Mouse (Mus musculus) c-Kit-positive CD71-positive TER-119-positive erythroid progenitor cells, embryonic 14.5 days (primary cell): ENCODE results near the gene Lilra6.
"Not testable (repeated sequence)": the region's sequence is repeated elsewhere in the genome, so short reads cannot be mapped to it uniquely, and the experiment has no call there.

ENCODE experiments used
- DNase-seq: peaks from one replicate; pipeline ENCODE4 v3.0.0-alpha.2; 2013; ENCODE audit warnings: low spot score

Lilra6 gene

DNA sequence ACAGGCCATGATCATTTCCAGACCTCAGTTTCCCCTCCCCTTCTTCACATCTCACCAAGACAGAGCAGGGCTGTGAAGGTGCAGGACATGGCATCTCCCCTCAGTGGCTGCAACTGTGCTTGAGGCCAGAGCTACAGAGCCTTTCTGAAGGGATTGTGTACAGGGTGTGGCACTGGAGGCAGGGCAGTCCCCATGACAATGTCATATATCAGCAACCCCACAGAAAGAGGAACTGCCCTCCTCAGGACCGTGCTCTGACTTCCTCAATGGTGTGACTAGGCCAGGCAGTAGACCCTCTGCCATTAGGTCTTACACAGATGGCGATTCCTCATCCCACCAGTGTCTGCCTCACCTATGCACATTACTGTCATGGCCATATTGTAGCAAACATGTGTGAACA, at the start of gene Lilra6:
TSS of gene Lilra6 (minus strand) at position 117 of the 400 bp plus-strand sequence.
- not testable (repeated sequence) for DNase-seq

GRCm38 (mm10) chr7:3962017-3962416, 46.7 kb upstream of the Lilra6 start:
- no peak for DNase-seq

DNA sequence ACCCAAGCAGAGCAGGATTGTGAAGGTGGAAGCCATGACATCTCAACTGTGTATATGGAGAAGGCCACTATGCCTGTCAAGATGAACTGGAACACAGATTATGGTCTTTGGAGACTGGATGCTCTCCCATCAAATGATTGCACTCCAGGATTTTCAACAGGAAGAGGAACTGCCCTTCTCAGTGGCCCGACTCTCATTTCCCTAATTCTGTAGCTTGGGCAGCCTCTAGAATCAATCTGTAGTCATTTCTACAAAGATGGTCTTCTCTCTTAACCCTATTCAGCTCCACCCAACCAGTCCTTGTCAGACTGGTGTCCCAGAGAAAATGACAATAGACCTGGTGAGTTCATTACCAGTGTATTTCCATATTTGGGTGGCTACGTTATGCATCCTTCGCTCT, 42.1 kb upstream of the Lilra6 start:
- DNase-seq = no peak

DNA sequence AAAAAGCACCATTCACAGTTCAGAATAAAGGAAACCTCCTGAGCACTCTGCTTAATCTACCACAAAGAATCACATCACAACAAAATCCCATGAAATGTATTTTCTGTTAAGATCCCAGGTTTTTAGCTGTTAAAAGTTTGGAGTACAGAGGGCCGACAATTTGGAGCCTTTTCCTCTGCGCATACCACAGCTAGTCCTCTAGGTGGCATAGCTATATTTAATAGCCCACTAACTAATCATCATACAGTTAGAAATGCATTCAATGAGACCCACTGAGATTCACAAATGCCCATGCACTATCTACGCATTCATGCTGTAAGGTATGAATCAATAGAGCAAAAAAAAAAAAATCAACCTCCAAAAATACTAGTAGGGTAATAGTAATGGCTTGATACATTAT, 33.9 kb upstream of the Lilra6 start:
- no peak for DNase-seq

- DNase-seq = no peak
Observed at GRCm38 (mm10) chr7:3948223-3948622, 32.9 kb upstream of the Lilra6 start.

- DNase-seq = no peak
Observed at GRCm38 (mm10) chr7:3946117-3946516, 30.8 kb upstream of the Lilra6 start.

GRCm38 (mm10) chr7:3940915-3941314, 25.6 kb upstream of the Lilra6 start:
- no peak for DNase-seq

- DNase-seq = no peak
Observed at GRCm38 (mm10) chr7:3939866-3940525, 24.7 kb upstream of the Lilra6 start.

GRCm38 (mm10) chr7:3935473-3935872, 20.2 kb upstream of the Lilra6 start:
- DNase-seq = not testable (repeated sequence)

GRCm38 (mm10) chr7:3903704-3904103, 11.6 kb downstream of the Lilra6 start:
- DNase-seq = peak; percentile 3

DNA sequence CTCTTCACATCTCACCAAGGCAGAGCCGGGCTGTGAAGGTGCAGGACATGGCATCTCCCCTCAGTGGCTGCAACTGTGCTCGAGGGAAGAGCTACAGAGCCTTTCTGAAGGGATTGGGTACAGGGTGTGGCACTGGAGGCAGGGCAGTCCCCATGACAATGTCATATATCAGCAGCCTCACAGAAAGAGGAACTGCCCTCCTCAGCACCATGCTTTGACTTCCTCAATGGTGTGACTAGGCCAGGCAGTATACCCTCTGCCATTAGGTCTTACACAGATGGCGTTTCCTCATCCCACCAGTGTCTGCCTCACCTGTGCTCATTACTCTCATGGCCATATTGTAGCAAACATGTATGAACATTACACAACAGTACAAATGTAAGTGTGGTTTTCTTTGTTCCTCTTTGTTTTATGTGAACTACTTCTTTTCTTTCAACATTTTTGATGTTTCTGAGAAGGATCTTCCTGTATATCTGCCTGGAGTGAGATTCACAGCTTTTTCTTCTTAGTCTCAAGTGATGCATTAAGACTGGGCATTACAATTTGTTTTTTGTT, 17.2 kb downstream of the Lilra6 start, which contains the start of gene Gm14548:
TSS of gene Gm14548 (minus strand) at position 85 of the 555 bp plus-strand sequence.
- not testable (repeated sequence) for DNase-seq

DNA sequence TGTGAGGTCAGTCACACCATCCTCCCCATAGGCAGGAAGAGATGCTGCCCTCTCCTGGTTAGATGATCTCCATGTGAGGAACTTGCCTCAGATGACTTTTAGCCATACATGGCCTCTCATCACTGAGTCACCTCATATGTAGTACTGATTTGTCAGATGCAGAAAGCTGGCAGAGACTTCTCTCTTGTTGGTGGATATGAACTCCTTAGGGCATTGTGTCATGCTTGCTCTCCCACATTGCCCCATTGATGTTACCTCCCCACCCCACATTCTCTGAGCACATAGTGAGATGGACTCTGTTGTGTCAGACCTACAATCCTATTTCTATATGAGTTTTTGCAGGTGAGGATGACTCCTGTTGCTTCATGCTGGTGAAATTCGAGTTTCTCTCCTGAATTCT, 40.3 kb downstream of the Lilra6 start:
- not testable (repeated sequence) for DNase-seq
